Mouse (Mus musculus): ENCODE measurements around the gene Cavin1. TPM values are rescaled to one million over a fixed set of nuclear protein-coding genes. Genes with fewer than 3 reads are reported as not detected.
"Not testable (repeated sequence)": the region's sequence is repeated elsewhere in the genome, so short reads cannot be mapped to it uniquely, and the experiment has no call there.

The Cavin1 gene
- 10 to 100 TPM; 22.7 to 24.9 TPM for total RNA-seq (2021)
- long read RNA-seq, experiment 1, partial matches to known transcripts = 6 of 9 reads
- long read RNA-seq, experiment 1, other reads (novel, unspliced or antisense) = 1 of 9 reads
- long read RNA-seq, experiment 2, partial matches to known transcripts = 0 of 4 reads
- long read RNA-seq, experiment 2, other reads (novel, unspliced or antisense) = 3 of 4 reads

DNA sequence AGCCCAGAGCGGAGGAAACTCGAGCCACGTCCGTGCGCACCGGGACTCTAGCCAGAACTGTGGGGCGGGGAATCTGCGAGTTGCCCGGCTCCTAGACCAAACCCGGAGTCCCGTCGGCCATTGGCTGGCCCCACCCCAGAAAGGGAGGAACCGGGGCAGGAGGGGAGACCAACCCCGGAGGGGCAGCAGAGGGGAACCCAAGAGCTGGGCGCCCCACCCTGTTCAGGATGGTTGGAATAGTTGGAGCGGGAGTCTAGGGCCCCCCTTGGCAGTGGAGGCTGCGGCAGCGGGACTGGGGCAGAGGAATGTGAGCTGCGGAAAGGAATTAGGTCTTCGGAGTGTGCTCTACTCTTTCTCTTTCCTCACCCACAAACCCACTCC lies at the start of gene Cavin1:
TSS of gene Cavin1 (minus strand) at position 331 of the 381 bp plus-strand sequence.
- peak; percentile 44 to 56 for DNase-seq (ENCODE audit: low spot score in 2 of 2)

DNA sequence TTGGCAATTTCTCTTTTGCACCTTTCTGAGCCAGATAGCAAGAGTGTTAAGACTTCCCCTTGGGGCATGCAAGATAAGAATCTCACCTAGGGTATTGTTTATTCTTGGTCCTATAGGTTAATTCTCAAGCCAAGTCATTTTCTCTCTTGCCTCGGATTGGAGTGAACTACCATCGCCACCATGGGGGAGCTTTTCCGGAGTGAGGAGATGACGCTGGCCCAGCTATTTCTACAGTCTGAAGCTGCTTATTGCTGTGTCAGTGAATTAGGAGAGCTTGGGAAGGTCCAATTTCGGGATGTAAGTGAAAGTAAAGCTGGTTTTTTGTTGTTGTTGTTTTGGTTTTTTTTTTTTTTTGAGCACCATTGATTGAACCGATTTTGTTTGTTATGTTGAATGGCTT lies 41.0 kb upstream of the Cavin1 start:
- DNase-seq (ENCODE audit: low spot score in 2 of 2) = no peak

DNA sequence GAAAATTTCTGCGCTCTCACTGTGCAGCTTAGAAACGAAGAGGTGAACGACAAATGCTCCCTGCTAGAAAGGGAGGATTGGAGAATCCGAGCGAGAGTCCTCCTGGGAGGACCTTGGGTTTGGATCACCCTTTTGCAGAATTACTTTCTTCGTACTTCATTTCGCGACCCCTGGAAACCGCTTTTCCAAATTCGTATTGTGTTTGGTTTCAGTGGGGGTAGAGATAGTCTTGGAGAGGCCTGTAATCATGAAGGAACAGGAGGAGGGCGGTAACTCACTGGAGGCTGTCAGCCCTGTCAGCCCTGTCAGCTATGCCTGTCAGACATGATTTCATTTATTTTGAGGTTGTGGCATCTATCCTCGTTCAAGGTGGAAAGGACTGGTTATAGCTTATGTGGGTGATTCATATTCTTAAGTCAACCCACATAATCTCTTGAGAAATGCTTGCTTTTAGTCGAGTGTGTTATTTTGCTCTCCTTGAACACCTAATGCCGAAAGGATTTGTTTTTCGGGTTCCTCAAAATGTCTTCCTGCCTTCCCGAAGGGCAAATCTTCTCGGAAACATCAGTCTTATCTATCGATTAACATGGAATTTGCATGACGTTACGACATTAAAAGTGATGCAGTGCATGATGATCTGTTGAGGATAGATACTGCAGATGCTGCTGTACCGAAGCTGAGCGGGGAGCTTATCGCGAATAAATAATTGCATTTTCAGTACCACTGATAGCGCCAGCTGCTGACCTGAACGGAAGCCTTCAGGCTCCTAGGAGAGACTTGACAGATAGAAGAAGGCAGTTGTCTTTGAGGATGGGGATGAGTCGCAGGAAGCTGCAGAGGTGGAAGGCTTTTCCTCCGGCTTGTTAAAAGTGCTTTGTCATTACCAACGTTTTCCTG lies 39.4 kb upstream of the Cavin1 start:
- peak in 1 of 2 experiments; percentile 22 for DNase-seq (ENCODE audit: low spot score in 2 of 2)

DNA sequence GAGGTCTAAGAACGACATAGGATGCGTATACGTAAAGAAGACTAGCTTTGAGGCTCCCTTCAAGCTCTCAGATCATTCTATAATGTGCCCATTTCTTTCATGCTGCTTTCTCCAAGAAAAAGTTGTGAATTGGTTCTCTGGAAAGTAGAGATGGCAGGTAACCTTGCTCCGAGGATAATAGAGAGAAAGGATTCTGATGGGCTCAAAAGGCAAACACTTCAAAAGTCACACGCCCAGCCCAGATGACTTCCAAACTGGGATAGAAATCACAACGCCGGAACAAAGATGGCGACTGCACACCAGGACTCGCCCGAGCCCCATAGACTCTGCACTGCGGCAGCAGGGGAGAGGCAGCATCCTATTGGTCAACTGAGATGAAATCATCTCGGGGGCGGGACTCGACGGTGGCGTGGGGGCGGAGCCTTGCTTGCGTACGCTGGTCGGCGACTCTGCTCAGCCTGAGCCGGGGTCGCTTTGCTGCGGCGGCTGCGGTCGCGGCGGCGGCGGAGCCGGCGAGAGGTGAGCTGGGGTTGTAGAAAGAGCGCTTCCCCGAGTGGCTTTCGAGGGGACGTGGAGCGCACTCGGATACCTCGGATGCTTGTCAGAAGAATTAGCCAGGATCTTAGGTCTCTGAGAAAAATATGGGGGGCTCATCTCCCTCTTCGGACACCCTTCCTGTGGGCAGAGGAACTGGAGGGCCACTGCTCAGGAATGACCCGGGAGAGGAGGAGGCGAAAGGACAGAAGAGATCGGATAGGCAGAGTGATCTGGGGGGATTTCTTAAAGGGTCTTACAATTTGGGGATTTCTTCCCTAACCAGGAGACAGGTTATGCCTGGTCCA lies 38.6 kb upstream of the Cavin1 start, which contains the start of gene Atp6v0a1:
TSS of gene Atp6v0a1 (plus strand) at position 407 of the 842 bp plus-strand sequence.
- peak; percentile 97 to 98 for DNase-seq (ENCODE audit: low spot score in 2 of 2)

DNA sequence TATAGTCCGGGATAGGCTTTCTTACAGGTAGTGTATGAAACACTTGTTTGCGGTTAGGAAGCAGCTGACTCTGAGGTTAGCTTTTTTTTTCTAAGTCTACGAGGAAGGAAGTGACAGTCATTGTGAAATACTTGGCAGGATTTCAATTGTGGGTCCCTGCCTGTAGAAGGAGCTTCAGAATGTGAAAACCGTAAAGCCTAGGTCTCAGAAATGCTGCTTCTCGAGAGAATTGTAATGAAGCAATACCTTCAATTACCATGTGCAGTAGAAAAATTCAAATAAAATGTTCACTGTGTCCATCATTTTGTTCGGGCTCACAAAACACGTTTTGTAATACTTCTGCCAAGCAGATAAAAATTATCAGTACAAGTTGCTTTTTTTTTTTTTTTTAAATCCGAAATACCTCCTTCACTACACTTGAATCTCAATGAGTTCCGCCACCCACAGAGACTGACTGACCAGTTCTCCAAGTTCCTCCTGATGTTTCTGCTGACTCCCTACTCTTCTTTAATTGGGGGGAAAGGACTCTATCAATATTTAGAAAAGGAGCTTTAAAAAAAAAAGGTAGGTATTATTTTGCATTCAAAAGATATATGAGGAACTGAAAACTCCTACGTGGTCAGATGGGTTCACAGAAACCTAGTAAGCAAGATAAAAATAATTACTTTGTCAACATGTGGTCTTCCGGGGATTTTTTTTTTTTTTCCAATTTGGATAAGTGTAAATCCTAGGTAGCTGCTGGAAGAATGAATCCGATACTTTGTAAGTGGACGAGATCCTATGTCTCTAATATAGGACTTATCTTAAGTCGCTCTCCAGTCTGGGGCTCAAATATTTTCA lies 37.7 kb upstream of the Cavin1 start:
- no peak for DNase-seq (ENCODE audit: low spot score in 2 of 2)

DNA sequence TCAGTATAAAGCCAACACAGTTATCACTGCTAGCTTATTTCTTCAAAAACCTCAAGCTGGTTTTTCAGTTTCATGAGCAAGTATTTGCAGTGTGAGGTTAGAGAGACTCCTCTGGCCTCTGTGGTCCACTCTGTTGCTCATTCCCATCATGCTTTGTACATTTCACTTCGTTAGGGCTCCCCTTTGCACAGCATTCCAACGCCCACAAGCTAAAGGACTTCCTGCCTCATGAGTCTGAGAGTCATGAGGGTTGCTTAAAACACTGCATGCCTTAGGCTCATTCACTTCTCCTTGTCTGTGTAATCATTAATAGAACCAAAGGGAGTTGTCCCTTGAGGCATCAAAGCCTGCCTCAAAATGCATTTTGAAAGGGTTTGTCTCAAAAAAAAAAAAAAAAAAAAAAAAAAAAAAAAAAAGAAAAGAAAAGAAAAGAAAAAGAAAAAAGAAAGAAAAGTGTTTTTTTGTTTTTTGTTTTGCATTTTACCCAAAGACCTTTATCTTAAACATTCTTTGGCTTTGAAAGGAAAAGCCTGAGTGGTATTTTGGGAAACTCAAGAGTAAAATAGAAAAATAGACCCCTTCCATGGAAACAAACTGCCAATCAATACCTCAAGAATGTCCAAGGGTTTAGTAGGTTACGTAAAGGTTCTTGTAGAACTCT lies 32.5 kb upstream of the Cavin1 start:
- DNase-seq (ENCODE audit: low spot score in 2 of 2) = no peak

DNA sequence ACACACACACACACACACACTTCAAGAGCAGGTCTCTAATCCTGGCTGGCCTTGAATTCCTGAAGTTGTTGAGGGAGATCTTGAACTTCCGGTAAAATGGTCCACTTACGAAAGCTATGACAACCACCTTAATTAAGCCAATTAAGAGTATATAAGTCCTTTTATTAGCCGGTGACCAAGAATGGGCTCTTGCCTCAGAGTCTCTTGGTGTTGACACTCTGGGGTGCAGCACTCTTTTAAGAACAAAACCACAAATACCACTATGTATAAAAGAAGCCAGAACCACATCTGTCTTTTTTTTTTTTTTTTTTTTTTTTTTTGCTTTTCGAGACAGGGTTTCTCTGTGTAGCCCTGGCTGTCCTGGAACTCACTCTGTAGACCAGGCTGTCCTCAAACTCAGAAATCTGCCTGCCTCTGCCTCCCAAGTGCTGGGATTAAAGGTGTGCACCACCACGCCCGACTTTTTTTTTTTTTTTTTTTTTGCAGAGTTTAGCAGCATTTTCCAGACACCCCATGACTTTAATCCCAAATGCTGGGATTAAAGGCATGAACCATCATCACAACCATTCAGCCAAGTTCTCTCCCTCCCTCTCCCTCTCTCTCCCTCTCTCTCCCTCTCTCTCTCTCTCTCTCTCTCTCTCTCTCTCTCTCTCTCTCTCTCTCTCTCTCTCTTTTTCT lies 31.3 kb upstream of the Cavin1 start:
- not testable (repeated sequence) for DNase-seq (ENCODE audit: low spot score in 2 of 2)

DNA sequence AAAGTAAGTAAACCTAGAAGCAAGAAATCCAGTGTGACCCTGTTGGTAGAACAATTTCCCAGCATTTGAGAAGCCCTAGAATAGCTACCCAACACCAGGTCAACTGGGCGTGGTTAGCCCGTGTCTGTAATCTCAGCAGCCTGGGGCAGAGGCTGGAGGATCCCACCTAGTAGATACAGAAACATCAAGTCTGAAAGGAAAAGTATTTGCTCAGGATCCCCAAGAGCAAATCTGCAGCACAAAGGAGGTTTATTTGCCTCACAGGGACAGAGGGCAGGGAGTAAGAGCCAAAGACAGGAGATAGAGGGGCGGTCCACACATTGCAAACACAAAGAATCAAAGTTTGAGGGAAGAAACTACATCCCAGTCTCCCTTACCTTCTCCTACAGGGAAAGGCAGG lies 28.6 kb upstream of the Cavin1 start:
- no peak for DNase-seq (ENCODE audit: low spot score in 2 of 2)

DNA sequence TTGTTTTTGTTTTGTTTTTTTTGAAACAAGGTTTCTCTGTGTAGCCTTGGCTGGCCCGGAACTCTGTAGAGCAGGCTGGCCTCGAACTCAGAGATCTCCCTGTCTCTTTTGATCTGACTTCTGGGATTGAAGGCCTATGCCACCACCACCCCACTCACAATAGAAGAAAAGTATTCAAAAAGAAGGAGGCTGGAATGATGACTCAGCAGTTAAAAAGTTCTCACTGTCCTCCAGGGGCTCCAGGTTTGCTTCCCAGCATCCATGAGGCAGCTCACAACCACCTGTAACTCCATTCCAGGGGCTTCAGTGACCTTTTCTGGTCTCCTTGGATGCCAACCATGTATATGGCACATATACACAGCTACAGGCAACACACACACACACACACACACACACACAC lies 28.1 kb upstream of the Cavin1 start:
- DNase-seq (ENCODE audit: low spot score in 2 of 2) = no peak

DNA sequence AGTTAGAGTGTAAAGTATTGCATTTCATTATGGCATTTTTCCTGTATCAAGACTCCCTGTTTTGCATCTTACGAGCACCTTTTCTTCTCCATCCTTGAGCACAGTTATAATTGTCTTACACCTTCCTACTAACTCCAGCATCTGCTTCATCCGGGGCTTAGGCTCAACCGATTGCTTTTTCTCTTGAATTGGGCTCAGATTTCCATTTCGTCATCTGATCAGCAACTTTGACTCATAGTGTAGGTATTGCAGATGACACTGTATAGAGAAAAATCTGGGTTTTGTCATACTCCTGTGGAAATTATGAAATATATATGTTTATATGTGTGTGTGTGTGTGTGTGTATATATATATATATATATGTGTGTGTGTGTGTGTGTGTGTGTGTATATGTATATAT lies 25.8 kb upstream of the Cavin1 start:
- no peak for DNase-seq (ENCODE audit: low spot score in 2 of 2)

DNA sequence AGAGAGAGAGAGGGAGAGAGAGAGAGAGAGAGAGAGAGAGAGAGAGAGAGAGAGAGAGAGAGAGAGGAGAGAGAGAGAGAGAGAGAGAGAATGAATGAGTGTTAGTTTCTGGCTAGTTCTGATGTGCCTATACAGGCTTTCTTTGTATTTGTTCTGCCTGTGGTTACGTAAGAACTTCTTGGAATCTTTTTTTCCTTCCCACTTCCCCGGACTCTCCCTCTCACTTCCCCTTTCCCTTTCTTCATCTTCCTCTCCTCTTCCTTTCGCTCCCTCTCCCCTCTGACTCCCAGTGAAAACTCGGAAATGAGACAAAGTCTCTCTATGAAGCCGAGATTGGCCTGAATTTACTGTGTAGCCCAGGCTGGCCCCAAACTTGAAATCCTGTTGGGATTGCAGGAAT lies 24.0 kb upstream of the Cavin1 start:
- no peak for DNase-seq (ENCODE audit: low spot score in 2 of 2)

DNA sequence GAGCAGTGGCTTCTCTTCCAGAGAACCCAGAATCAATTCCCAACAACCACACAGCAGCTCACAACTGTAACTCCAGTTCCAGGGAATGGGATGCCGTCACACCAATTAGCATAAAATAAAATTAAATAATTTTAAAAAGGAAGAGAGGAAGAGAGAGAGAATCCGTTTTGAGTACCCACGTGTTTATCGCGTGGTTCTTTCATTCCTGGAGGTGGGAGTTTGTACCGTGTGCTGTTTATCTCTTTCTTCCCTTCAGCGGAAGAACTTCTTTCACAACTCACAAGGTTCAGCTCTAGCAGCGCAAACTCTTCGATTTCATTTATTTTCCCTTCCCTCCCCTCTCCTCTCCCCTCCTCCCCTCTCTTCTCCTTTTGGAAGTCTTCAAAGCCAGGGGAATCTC lies 23.5 kb upstream of the Cavin1 start:
- no peak for DNase-seq (ENCODE audit: low spot score in 2 of 2)

DNA sequence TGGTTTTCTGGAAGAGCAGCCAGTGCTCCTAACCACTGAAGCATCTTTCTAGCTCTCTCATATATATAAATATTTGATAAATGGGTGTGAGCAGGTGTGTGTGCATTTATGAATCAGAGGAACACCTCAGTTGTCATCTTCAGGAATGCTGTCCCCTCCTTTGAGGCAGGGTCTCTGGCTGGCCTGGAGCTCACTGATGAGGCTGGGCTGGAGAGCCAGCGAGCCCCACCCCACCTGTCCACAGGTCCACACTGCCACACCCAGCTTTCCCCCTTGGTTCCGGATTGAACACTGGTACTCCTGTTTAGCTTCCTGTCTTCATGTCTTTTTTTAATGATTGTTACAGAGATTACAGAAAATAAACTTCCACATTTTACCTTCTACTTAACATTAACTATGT lies 22.8 kb upstream of the Cavin1 start:
- no peak for DNase-seq (ENCODE audit: low spot score in 2 of 2)

DNA sequence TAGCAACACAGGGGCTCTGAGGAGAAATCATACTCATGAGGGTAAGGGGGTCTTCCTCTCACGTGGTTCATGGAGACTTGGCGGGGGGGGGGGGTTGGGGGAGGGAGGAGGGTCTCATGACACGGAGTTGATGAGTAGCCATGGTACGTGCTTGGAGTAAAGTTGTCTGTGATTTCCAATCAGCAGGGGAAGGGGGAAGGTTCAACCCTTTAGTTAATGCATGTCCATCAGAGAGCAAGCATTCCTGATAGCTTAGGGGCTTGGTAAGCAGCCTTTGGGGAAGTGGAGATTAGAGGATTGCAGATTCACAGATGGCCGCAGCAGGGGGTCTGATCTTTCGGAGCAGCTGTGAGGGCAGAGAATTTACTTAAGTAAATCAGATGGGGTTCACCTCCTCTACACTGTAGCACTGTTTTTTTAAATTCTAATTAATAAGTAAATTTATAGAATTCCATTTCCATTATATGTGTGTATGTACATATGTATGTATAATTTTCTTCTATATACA lies 20.4 kb upstream of the Cavin1 start:
- DNase-seq (ENCODE audit: low spot score in 2 of 2) = no peak

DNA sequence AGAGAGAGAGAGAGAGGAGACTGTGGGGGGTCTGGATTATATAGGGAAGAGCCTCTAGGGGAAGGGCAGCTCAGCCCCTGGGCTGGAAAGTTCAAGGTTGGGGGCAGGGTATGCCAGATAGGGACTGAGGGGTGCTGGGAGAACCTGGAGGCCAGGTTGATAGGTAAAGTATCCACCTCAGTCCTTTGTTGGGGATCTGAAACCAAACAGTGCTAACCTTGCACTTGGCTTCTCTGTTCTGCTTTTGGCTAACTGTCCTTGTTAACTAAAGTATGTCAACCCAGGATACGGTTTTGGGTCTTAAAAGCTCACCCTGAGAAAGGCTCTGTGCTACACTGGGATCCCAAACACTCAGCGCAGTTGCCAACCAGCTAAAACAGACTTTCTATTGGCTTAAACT lies 19.0 kb upstream of the Cavin1 start:
- no peak for DNase-seq (ENCODE audit: low spot score in 2 of 2)

DNA sequence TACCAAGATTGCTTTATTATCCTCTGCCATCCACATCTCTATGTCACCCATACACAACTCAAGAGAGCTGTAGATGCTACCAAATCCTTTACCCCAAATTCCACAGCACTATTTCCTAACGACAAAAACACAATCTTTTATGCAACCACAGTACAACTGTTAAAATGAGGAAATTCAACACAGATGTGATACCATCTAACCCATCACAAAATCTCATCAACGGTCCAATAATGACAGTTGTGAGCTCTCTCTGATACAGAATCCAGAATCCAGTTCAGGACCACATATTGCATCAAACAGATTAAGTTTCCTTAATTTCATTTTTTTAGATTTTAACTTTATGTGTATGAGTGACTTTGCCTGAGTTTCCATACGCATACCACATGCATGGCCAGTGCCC lies 18.0 kb upstream of the Cavin1 start:
- no peak for DNase-seq (ENCODE audit: low spot score in 2 of 2)

DNA sequence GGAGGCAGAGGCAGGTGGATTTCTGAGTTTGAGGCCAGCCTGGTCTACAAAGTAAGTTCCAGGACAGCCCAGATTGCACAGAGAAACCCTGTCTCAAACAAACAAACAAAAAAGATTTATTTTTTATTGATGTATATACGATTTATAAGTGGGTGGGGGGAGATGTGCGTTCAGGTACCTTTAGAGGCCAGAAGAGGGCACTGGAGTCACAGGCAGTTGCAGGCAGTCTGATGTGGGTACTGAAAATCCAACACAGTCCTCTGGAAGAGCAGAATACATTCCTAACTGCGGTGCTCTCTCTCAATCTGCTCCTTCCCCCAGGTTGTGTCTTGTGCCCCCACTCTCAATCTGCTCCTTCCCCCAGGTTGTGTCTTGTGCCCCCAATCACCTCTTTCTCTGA lies 14.9 kb upstream of the Cavin1 start:
- no peak for DNase-seq (ENCODE audit: low spot score in 2 of 2)

DNA sequence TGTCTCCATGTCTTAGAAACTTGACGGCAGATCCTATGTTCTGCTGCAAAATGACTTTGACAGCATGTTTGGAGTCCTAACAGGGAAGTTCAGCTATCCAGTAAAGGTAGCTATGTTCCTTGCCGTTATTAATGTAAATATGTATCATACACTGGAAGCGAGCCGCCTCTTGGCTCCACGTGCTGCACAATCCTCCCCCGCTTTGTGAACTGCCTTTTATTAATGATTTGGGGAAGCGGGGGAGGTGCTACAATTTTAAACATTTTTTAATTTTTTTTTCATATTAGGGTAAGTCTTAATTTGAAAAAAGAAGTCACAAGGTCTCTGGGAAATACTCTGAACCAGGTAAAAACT lies 13.1 kb upstream of the Cavin1 start:
- DNase-seq (ENCODE audit: low spot score in 2 of 2) = no peak

DNA sequence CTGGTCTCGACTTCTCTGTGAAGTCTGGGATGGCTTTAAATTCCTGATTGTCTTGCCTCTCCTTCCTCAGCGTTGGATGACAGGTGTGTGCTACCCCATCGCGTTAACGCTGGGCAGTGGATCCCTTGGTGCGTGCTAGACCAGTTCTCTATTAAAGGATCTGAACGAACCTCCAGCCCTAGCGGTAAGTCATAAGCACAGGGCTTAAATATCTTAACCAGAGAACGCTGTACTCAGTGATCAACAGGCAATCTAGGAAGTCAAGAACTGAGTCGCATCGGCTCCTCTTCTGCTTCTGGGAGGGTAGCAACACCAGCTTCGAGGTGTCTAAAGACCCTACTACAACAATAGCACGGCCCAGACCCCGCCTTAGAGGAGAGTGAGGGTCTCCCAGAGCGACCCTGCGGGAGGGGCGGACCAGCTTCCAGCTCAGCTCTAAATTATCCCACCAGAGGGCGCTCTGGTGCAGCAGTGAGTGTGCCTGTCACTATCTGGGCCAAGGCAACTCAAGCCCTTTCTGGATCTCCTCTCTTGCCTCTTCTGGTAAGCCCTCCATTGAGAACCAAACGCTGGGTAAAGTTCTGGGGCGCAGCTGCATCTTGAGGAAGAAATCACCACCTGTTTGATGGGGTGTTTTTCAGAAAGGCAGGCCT lies 12.6 kb upstream of the Cavin1 start:
- DNase-seq (ENCODE audit: low spot score in 2 of 2) = peak; percentile 72 to 87

Data from left cerebral cortex, adult 18-20 months (tissue).